Mouse (Mus musculus) lung, postnatal 14 days (tissue): ENCODE data around the gene Plppr1.
"Not testable (repeated sequence)": the region's sequence is repeated elsewhere in the genome, so short reads cannot be mapped to it uniquely, and the experiment has no call there.

Experiments
- DNase-seq: peaks from one replicate; pipeline ENCODE4 v3.0.0; 2021

Gene Plppr1

DNA sequence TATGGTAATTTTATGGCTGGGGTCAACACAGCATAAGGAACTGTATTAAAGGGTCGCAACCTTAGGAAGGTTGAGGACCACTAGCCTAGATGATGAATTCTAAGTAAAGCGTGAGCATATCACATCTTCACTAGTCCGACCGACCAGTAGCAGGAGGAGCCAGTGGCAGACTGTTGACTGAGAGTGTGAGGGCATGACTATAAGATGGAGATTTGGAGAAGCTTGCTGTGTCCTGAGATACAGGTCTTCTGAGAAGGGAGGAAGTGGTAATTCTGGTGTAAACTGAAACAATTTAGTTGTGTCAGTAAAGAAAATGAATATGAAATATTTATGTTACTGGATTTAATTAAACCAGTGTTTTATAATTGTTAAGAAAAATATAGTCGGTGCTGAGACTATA lies 180.4 kb downstream of the Plppr1 start:
- no peak for DNase-seq

GRCm38 (mm10) chr4:49244791-49245190 lies 185.7 kb downstream of the Plppr1 start:
- no peak for DNase-seq

GRCm38 (mm10) chr4:49245274-49245673 lies 186.2 kb downstream of the Plppr1 start:
- no peak for DNase-seq

GRCm38 (mm10) chr4:49251262-49251661 lies 192.2 kb downstream of the Plppr1 start:
- no peak for DNase-seq

DNA sequence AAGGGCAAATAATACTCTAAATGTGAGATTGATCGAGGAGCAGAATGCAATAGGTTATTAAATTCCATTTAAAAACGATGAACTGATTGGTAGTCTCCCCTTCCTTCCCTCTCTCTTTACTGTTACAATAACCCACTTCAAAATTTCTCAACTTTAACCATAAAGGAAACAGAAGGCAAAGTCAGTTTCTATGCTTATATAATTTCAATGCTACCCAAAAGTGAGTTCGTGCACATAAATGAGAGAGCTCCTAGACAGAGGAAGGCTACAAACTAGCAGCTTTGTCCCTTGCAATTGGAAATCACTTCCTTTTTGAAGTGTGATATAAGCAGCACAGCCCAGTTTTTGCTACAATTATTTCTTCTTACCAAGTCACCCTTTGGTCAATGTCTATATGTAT lies 193.1 kb downstream of the Plppr1 start:
- DNase-seq: no peak

DNA sequence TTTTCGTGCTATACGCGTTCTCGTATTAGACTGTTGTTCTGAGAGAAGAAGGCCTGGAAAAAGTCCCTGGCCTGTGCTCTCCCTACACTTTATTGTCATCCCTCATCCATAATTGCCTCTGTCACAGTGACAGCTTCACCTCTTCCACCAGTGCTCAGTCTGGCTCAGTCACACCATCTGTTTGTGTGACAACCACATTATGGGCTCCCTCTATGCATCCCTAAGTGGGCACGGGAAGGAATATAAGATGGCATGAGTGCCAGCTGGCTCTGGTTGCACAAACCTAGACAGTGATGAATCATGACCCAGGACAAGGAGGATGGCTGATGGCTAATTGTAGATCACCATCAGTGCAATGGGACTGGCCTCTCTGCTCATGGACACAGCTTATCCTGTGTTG lies 219.4 kb downstream of the Plppr1 start:
- DNase-seq: no peak

DNA sequence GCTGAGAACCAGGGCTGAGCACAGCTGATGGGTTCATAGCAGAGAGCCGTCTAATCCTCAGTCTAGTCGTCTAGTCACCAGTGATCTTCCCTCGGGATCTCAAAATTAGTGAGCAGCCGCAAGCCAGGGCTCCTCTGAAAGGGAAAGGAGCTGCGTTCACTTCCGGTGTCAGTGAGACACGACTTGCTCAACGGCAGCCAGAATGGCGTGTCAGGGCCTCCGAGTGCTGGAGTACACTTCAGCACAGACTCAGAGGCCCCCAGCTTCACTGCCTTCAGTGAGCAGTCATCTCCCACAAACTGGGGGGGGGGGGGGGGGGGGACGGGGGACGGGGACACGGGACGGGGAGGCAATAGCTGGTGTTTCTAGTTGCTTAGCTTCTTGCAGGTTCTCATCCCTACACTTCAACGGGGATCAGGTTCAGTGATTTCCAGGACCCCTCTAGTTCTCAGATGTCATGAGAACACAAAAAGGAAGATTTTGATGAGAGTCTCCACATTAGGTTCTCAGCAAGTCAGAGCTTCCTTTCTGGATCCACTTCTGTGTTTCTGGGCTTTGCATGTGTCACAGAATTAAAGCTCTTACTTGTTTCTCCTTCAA lies 225.7 kb downstream of the Plppr1 start:
- DNase-seq: no peak

DNA sequence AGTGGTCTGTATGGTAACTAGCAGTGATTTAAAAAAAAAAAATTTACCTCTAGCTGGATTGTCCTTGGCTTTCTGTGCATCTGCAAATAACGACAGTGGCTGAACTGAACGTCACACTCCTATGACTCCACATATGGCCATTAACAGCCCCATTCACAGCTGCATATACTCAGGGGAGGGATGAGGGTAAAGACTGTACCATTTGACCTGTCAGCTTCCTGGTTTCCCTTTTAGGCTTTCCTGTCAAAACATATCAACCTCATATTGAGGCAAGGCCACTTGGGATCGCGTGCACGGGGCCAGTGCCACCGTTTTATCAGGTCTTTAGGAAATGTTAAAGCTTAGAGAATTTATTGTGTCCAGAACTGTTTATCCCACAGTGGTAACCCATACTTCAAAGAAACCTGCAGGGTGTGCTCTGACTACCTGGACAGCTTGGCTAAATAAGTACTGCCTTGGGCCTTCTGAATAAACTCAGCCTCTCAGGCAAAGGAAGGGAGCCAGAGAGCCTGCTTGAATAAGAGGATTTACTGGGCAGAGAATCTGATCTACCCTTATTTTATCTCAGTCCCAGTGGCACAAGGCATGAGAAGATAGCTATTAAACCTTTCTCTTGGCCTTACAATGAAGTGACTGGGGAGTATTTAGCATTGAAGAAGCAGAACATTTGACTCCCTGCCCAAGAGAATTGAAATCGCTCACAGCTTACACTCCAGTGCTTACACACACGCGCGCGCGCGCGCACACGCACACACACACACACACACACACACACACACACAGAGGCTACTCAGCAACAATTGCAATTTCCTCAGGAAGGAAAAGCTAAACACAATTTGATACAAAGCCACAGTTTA lies 226.5 kb downstream of the Plppr1 start:
- no peak for DNase-seq

DNA sequence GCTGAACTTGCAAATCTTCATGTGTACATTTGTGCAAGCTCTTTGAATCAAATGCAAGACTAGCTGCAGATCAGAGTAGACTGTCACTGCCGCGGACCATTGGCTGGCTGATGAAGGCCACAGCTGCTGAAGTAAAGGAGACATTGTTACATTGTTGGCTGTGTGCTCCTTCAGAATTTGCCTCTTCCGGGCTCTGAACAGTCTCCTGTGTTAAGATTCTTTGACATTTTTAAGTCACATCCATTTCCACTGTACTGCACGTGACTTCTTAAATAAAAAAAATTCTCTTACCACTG lies 227.1 kb downstream of the Plppr1 start:
- DNase-seq: no peak

DNA sequence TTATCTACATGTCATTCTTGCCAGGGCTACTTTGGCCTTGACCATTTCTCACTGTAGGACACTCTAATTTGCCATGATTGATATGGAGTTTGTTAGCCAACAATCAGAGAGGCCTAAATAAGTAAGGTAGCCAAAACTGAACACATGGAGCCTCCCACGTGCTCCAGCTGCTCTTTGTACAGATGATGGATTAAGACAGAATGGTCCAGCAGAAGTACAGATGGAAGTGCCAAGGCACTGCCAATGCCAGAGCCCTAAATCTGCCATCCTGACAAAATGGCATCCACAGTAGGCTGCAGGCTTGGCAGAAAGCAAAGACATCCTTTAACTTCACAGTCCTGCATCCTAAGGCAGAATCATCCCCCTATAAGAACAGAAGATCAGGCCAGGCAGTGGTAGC lies 237.4 kb downstream of the Plppr1 start:
- no peak for DNase-seq

- DNase-seq: no peak
These were observed 240.5 kb downstream of the Plppr1 start for GRCm38 (mm10) chr4:49299576-49299975.

GRCm38 (mm10) chr4:49321903-49322635 lies 263.0 kb downstream of the Plppr1 start:
- no peak for DNase-seq

- DNase-seq: not testable (repeated sequence)
These were observed 278.9 kb downstream of the Plppr1 start for GRCm38 (mm10) chr4:49337949-49338348.

GRCm38 (mm10) chr4:49340091-49340490 lies 281.0 kb downstream of the Plppr1 start:
- not testable (repeated sequence) for DNase-seq

- DNase-seq: not testable (repeated sequence)
These were observed 288.9 kb downstream of the Plppr1 start for GRCm38 (mm10) chr4:49348001-49348400.

GRCm38 (mm10) chr4:49348677-49349076 lies 289.6 kb downstream of the Plppr1 start:
- DNase-seq: no peak

DNA sequence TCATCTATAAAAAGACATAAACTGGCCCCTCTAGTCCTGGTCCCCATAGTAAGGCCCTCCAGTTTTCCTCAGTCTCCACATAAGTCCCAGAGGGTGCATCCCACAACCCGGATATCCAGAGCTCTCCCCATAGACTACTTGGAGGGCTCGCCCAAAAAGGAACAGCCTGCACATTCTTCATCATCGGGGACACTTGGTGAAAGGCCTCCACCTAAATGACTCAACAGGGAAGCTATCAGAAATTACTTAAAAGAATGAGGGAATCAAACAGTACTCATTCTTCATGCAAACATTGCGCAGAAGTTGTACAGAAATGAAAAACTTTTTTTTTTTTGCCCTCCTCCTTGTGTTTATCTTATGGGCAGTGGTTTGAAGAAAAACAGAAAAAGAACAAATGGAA lies 291.4 kb downstream of the Plppr1 start:
- DNase-seq: no peak

GRCm38 (mm10) chr4:49357097-49357496 lies 298.0 kb downstream of the Plppr1 start:
- DNase-seq: no peak

- not testable (repeated sequence) for DNase-seq
These were observed 309.0 kb downstream of the Plppr1 start for GRCm38 (mm10) chr4:49368046-49368445.

- not testable (repeated sequence) for DNase-seq
These were observed 324.7 kb downstream of the Plppr1 start for GRCm38 (mm10) chr4:49383576-49384318.

- no peak for DNase-seq
These were observed 327.8 kb downstream of the Plppr1 start for GRCm38 (mm10) chr4:49386873-49387272.
